Mouse (Mus musculus) heart, adult 2 months (tissue): ENCODE results near the gene Gpalpp1.

ENCODE experiments used
- CTCF ChIP-seq: fragments of 200-600 bp; IDR thresholded peaks from 2 replicates; pipeline ENCODE4 v1.8.1; 2022; ENCODE audit warnings: antibody characterized with exemption, mild to moderate bottlenecking, moderate library complexity
- EP300 ChIP-seq: fragments of 200-500 bp; IDR thresholded peaks from 2 replicates; pipeline ENCODE4 v1.6.1; 2011; ENCODE audit warnings: low read depth, low read length, control low read depth; ENCODE audit not compliant: insufficient read depth
- POLR2A ChIP-seq: fragments of 200-500 bp; IDR thresholded peaks from 2 replicates; pipeline ENCODE4 v1.6.1; 2011; ENCODE audit warnings: mild to moderate bottlenecking, low read depth, low read length, control low read depth; ENCODE audit not compliant: insufficient read depth

DNA sequence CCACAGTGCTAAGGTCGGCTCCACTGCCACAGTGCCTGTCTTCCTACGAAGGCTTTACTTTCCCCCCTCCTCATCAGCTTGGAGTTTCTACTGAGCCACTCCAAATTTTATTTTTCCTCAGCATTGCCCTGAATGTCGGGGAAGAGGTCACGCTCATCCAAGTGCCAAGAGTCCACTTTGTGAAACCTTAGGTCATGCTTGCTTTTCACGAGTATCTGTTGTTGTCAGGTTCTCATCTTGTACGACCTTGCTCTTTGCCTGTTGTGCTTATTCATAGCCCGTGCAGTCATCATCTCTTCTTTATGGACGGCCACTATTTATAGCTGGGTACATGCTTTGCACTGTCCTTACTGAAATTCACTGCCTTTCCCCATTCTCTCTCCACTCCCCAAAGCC is 12.1 kb upstream of the Gpalpp1 start:
- TF ChIP-seq EP300, result no peak
- TF ChIP-seq CTCF, result no peak
- no peak for TF ChIP-seq POLR2A
